Mouse (Mus musculus) heart, adult 2 months (tissue): ENCODE data around the gene Kdm2a.

Experiments used
- CTCF ChIP-seq: fragments of 200-600 bp; IDR thresholded peaks from 2 replicates; pipeline ENCODE4 v1.8.1; 2022; ENCODE audit warnings: antibody characterized with exemption, mild to moderate bottlenecking, moderate library complexity
- EP300 ChIP-seq: fragments of 200-500 bp; IDR thresholded peaks from 2 replicates; pipeline ENCODE4 v1.6.1; 2011; ENCODE audit warnings: low read depth, low read length, control low read depth; ENCODE audit not compliant: insufficient read depth

DNA sequence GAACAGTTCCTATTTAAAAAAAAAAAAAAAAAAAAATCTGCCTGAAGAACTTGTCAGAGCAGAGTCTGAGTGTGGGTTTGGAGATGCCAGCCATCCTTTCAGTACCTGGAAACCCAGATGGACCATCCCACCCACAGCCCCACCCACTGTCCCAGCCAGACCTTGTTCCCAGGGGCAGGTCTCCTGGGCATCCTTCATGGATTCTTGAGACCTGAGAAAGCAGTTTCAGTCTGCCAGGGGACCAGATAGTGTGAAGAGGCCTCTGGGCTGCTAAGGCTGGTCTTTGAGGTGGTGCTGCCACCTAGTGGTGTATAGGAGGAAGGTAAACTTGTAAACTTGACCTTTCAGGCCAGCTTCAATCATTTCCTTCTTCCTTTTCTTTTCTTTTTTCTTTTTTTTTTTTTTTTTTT, 88.3 kb downstream of the Kdm2a start:
- TF ChIP-seq CTCF, result peak; percentile 80
- TF ChIP-seq EP300, result peak; percentile 66; the same call in 1 of the 2 replicates
